Mouse (Mus musculus): ENCODE measurements around the gene Tmem220. TPM values are rescaled to one million over a fixed set of nuclear protein-coding genes. Genes with fewer than 3 reads are reported as not detected.

The Tmem220 gene
- polyA plus RNA-seq, 1 experiment from 2014 or later: 1.2 TPM

DNA sequence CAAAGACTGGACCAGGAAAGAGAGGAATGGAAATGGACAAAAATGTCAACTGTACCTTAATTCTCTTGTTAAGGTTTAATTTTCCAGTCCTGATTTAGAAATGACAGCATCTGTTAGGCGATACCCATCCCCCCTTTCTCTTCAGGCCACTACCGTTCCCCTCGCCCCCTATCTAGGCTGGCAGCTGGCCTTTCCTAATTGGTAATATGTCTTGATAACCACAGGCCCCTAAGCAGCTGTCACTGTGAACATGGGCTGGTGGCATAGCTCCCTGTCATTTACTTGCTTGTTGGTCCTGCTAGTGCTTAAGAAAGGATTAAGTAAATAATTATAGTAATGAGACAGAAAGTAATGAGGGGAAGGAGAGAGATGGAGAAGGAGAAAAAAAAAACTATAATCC lies 52.5 kb downstream of the Tmem220 start:
- Histone ChIP-seq H3K9me3 (no peaks in the 10 kb centered on the region), H3K27ac (replicated peaks) (no peak overlapping the region), H3K27me3 (replicated peaks; ENCODE audit: low read depth, poor library complexity, severe bottlenecking) (peaks cover 5% of the 10 kb centered on the region; the same call in 1 of the 2 replicates), H3K4me3 (no peak overlapping the region), H3K4me1 (peaks cover 20% of the 10 kb centered on the region), H3K36me3 (replicated peaks) (no peaks in the 10 kb centered on the region)
- WGBS: 68% methylated on average over 3 of the region's 3 CpGs
- no peak for DNase-seq (ENCODE audit: low spot score)

DNA sequence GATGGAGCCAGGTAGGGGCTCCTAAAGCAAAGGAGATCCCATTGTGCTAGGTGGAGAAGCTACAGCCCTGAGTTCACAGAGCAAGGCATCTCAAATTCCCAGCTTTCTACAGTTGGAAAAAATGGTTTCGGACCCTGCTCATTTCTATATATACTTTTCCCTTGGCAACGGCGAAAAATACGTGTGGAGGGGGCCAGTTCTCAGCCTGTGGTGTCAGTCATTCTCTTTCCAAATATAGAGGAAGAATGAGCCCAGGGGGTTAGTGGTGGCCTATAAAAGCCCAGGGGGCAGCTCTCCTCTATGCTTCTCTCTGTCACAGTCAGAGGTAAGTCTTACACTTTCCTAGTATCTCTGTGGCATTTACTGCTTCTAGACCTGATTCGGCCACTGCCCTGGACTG lies 53.0 kb downstream of the Tmem220 start, which contains the start of gene Myh3:
Gene Myh3 (plus strand): TSS at position 301 of the 400 bp plus-strand sequence.
- DNase-seq (ENCODE audit: low spot score): no peak
- H3K4me1 ChIP-seq: peaks cover 20% of the 10 kb centered on the region
- no peak within 1 kb of the TSS for H3K27ac ChIP-seq (replicated peaks)
- H3K27me3 ChIP-seq (replicated peaks; ENCODE audit: low read depth, poor library complexity, severe bottlenecking): peaks cover 11% of the 10 kb centered on the region
- no peak within 1 kb of the TSS for H3K4me3 ChIP-seq
- H3K9me3 ChIP-seq: no peaks in the 10 kb centered on the region
- no peaks in the 10 kb centered on the region for H3K36me3 ChIP-seq (replicated peaks)
- 85% methylated on average over 5 of the region's 5 CpGs for WGBS

DNA sequence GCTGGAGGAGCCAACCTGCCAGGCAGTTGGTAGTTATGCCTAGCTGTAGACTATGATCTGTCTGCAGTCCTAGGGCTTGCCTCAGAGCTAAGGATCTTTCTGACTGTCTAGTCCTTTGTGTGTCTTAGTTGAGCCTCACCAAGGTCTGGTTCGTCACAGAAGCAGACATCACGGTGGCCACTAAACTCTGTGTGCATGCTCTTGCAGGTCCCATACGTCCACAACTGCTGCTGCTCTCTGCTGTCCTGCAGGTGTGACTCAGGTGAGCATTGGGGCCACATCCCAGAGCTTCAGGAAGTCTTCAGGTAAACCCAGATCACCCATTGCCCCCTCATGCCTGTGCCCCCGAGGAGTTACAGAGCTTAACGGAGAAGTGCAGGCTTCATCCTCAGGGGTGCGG lies 53.9 kb downstream of the Tmem220 start:
- WGBS: 90% methylated on average over 6 of the region's 6 CpGs
- Histone ChIP-seq H3K4me1 (peaks cover 20% of the 10 kb centered on the region), H3K36me3 (replicated peaks) (no peaks in the 10 kb centered on the region), H3K9me3 (no peaks in the 10 kb centered on the region), H3K27me3 (replicated peaks; ENCODE audit: low read depth, poor library complexity, severe bottlenecking) (peaks cover 20% of the 10 kb centered on the region), H3K4me3 (no peak overlapping the region), H3K27ac (replicated peaks) (no peak overlapping the region)
- DNase-seq (ENCODE audit: low spot score): no peak

DNA sequence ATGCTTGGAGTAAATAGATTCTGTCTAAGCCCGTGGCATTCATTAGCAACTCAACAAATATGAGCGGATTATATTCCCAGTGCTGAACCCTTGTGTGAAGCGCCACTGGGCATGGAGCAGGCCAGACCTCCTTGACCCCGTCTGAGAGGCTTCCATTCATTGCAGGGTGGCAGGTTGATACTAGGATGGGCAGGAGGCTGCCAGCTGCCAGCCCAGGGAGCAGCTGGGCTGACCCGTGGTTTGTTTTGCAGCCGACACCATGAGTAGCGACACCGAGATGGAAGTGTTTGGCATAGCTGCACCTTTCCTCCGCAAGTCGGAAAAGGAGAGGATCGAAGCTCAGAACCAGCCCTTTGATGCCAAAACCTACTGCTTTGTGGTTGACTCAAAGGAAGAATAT lies 54.8 kb downstream of the Tmem220 start:
- 66% methylated on average over 11 of the region's 11 CpGs for WGBS
- Histone ChIP-seq H3K27ac (replicated peaks) (0 out of 2 replicates have a peak overlapping the region, but pooled peaks have one; percentile 32), H3K9me3 (no peaks in the 10 kb centered on the region), H3K4me1 (peaks cover 20% of the 10 kb centered on the region), H3K4me3 (no peak overlapping the region), H3K27me3 (replicated peaks; ENCODE audit: low read depth, poor library complexity, severe bottlenecking) (peaks cover 28% of the 10 kb centered on the region), H3K36me3 (replicated peaks) (no peaks in the 10 kb centered on the region)
- DNase-seq (ENCODE audit: low spot score): no peak

DNA sequence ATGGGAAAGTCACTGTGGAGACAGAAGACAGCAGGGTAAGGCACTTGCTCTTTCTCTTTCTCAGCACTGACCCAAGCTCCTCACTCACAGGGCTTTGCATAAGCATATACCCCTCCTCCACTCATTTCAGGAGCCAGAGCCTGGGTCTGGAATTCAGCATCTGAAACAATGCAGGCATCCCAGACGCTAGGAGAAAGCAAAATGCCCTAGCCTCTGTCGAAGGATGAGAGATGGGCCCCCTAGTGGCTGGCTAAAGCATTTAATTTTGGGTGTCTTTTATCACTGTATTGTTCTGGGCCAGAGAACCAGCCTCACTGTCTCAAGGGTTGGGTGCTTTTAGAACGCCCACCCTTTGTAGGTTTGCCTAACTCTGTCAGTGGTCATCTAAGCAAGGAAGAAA lies 55.2 kb downstream of the Tmem220 start:
- peak; percentile 74 for DNase-seq (ENCODE audit: low spot score)
- Histone ChIP-seq H3K27ac (replicated peaks) (peak overlapping the region; percentile 32; the same call in 1 of the 2 replicates), H3K36me3 (replicated peaks) (no peaks in the 10 kb centered on the region), H3K27me3 (replicated peaks; ENCODE audit: low read depth, poor library complexity, severe bottlenecking) (peaks cover 33% of the 10 kb centered on the region), H3K4me1 (peaks cover 17% of the 10 kb centered on the region), H3K9me3 (no peaks in the 10 kb centered on the region), H3K4me3 (no peak overlapping the region)
- 5% methylated on average over 3 of the region's 3 CpGs for WGBS

DNA sequence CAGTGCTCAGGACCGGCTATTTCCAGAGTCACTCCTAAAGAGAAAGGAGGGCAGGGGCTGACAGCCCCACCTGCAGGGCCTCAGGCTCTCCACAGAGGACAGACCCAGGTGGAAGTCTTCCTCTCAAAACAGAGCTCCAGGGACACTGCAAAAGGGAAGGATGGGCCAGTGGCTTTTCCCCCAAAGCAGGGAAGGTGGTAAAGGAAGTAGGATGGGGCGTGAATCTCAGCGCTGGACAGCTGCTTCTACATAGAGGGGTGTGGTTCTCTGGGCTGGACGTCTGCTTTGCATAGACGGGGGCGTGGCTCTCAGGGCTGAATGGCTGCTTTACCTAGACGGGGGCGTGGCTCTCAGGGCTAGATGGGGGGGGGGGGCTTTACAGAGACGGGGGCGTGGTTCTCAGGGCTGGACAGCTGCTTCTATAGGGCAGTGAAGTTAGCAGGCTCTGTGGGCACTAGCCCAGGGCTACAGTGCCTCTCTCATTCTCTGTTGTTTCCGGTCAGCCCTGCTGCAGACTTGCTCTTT lies 56.2 kb downstream of the Tmem220 start:
- Histone ChIP-seq H3K9me3 (no peaks in the 10 kb centered on the region), H3K4me3 (peak overlapping the region; percentile 29), H3K36me3 (replicated peaks) (no peaks in the 10 kb centered on the region), H3K4me1 (peaks cover 17% of the 10 kb centered on the region), H3K27ac (replicated peaks) (no peak overlapping the region; the same call in 1 of the 2 replicates), H3K27me3 (replicated peaks; ENCODE audit: low read depth, poor library complexity, severe bottlenecking) (peaks cover 34% of the 10 kb centered on the region)
- 7% methylated on average over 11 of the region's 11 CpGs for WGBS
- peak; percentile 87 for DNase-seq (ENCODE audit: low spot score)

DNA sequence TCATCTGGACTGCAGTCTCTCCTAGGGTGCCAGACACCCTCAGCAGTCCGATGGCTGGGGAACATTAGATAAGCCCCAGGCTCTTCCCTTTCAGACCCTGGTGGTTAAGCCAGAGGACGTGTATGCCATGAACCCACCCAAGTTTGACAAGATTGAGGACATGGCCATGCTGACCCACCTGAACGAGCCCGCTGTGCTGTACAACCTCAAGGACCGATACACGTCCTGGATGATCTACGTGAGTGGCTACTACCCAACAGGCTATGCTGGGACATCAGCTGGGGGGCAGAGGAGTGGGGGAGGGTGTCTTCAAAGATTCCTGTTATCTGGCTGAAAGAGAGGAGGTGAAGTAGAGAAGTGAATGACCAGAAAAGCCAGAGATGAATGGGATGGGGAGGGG lies 57.2 kb downstream of the Tmem220 start:
- H3K27me3 ChIP-seq (replicated peaks; ENCODE audit: low read depth, poor library complexity, severe bottlenecking): peaks cover 39% of the 10 kb centered on the region
- H3K4me3 ChIP-seq: no peak overlapping the region
- H3K36me3 ChIP-seq (replicated peaks): no peaks in the 10 kb centered on the region
- DNase-seq (ENCODE audit: low spot score): no peak
- no peaks in the 10 kb centered on the region for H3K9me3 ChIP-seq
- no peak overlapping the region for H3K27ac ChIP-seq (replicated peaks)
- H3K4me1 ChIP-seq: peaks cover 22% of the 10 kb centered on the region
- 85% methylated on average over 7 of the region's 7 CpGs for WGBS

DNA sequence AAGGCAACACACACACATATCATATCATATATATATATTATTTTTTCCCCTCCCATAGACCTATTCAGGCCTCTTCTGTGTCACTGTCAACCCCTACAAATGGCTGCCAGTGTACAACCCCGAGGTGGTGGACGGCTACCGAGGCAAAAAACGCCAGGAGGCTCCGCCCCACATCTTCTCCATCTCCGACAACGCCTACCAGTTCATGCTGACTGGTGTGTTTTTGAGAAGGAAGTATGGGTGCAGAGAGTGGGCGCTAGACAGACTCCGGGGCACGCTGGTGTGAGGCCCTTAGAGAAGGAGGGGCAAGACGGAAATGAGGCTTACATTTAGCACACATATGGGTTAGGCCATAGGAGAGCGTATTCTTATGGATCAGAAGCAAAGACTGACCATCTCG lies 57.8 kb downstream of the Tmem220 start:
- Histone ChIP-seq H3K27me3 (replicated peaks; ENCODE audit: low read depth, poor library complexity, severe bottlenecking) (peaks cover 40% of the 10 kb centered on the region), H3K4me1 (peaks cover 22% of the 10 kb centered on the region), H3K36me3 (replicated peaks) (no peaks in the 10 kb centered on the region), H3K27ac (replicated peaks) (no peak overlapping the region), H3K9me3 (no peaks in the 10 kb centered on the region), H3K4me3 (no peak overlapping the region)
- DNase-seq (ENCODE audit: low spot score): no peak
- 85% methylated on average over 13 of the region's 13 CpGs for WGBS

DNA sequence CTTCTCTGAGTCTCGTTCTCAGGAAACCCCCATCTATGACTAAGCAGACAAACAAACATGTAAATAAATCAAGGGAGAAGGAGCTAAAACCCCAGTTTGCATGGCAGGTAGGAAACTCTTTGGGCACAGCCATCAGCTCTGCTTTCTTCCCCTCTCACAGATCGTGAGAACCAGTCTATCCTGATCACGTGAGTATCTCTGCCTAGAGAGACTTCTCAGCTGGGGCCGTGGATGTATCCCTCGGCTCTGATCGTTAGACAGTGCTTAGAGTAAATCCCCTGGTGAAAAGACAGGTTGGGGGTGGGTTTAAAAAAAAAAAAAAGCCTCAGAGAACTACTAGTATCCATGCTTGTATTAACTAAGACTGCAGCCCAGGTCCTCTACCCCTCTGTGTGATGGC lies 58.3 kb downstream of the Tmem220 start:
- Histone ChIP-seq H3K36me3 (replicated peaks) (no peaks in the 10 kb centered on the region), H3K27me3 (replicated peaks; ENCODE audit: low read depth, poor library complexity, severe bottlenecking) (peaks cover 40% of the 10 kb centered on the region), H3K9me3 (no peaks in the 10 kb centered on the region), H3K27ac (replicated peaks) (no peak overlapping the region), H3K4me1 (peaks cover 22% of the 10 kb centered on the region), H3K4me3 (no peak overlapping the region)
- DNase-seq (ENCODE audit: low spot score): no peak
- 71% methylated on average over 6 of the region's 6 CpGs for WGBS

DNA sequence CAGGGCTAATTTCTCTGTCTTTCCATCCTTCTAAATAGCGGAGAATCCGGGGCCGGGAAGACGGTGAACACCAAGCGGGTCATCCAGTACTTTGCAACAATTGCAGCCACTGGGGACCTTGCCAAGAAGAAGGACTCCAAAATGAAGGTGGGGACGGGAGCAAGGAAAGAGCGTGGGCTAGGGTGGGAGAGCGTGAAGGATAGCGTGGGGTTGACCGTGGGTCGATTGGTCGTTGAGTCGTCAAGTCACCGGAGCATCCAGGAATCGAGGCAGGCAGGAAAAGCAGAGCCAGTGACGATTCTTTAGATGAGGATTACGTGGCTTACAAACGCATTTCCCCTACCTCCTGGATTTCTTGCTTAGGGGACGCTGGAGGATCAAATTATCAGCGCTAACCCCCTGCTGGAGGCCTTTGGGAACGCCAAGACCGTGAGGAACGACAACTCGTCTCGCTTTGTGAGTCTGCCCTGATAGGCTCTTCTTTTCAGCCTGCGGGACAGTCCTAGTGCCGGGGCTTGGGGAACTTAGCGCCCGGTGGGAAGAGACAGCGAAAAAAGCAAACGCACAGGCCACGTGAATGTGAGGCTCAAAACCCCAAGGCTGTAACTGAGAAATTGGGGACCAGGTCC lies 58.9 kb downstream of the Tmem220 start:
- 37% methylated on average over 32 of the region's 32 CpGs for WGBS
- Histone ChIP-seq H3K4me3 (no peak overlapping the region), H3K36me3 (replicated peaks) (no peaks in the 10 kb centered on the region), H3K4me1 (peaks cover 22% of the 10 kb centered on the region), H3K27me3 (replicated peaks; ENCODE audit: low read depth, poor library complexity, severe bottlenecking) (peaks cover 40% of the 10 kb centered on the region), H3K27ac (replicated peaks) (no peak overlapping the region), H3K9me3 (no peaks in the 10 kb centered on the region)
- no peak for DNase-seq (ENCODE audit: low spot score)

Other genes with a start within 250 kb of the Tmem220 start
- 0.40 and 2.2 TPM in 2 replicates for gene Pirt, start 113.2 kb upstream of the Tmem220 start, polyA plus RNA-seq (2016; fragmentation: Nextera tagmentation; extraction: Ambion mirVana)
- gene Tmem238l, start 68.5 kb upstream of the Tmem220 start, polyA plus RNA-seq (2016; fragmentation: Nextera tagmentation; extraction: Ambion mirVana): not detected in 2 replicates
- gene Adprm, start 27.4 kb downstream of the Tmem220 start, polyA plus RNA-seq (2016; fragmentation: Nextera tagmentation; extraction: Ambion mirVana): 30.4 and 32.6 TPM in 2 replicates
- 23.7 and 26.4 TPM in 2 replicates for gene Sco1, start 27.5 kb downstream of the Tmem220 start, polyA plus RNA-seq (2016; fragmentation: Nextera tagmentation; extraction: Ambion mirVana)
- gene Myh3, start 53.1 kb downstream of the Tmem220 start, polyA plus RNA-seq (2016; fragmentation: Nextera tagmentation; extraction: Ambion mirVana): 0.21 and 0.30 TPM in 2 replicates
- 0.04 TPM in 1 of 2 replicates, not detected in the other for gene Myh2, start 145.9 kb downstream of the Tmem220 start, polyA plus RNA-seq (2016; fragmentation: Nextera tagmentation; extraction: Ambion mirVana)
- gene Myh1, start 174.9 kb downstream of the Tmem220 start, polyA plus RNA-seq (2016; fragmentation: Nextera tagmentation; extraction: Ambion mirVana): not detected in 2 replicates
- 0.05 TPM in 1 of 2 replicates, not detected in the other for gene Myh4, start 212.9 kb downstream of the Tmem220 start, polyA plus RNA-seq (2016; fragmentation: Nextera tagmentation; extraction: Ambion mirVana)